7 mouse cellular contexts compared by ENCODE assay signal in genomic region chr1:136234595-136235092, GRCm38 (mm10). TPM values are rescaled to one million over a fixed set of nuclear protein-coding genes. Genes with fewer than 3 reads are reported as not detected.
A peak's percentile ranks its signal among the peaks of the same experiment; 100 is the strongest.
DNase-seq lines count a peak whose midpoint lies in the region; ATAC-seq and TF ChIP-seq lines count a peak whose summit lies in the region.

No protein-coding gene starts in this region.

- no peak for DNase-seq in neural tube, embryonic 11.5 days (ENCODE audit: low spot score)
- no peak for DNase-seq in neural tube, embryonic 10.5 days (ENCODE audit: extremely low spot score, low spot score)
- DNase-seq in liver, embryonic 14.5 days (ENCODE audit: low read depth in 3 of 3, low spot score in 3 of 3): no peak
- DNase-seq in stomach, postnatal 0 days (ENCODE audit: low spot score): no peak
- no peak for DNase-seq in adrenal gland, adult 2 months
- DNase-seq in spleen, postnatal 4 days (ENCODE audit: low spot score in 2 of 2): no peak

- peak overlapping the region; percentile 47 for H3K27ac ChIP-seq in neural tube, embryonic 11.5 days (ENCODE audit: low read depth, low read length)
- peak overlapping the region; percentile 54 for H3K27ac ChIP-seq in forebrain, embryonic 13.5 days
- no peak overlapping the region for H3K27ac ChIP-seq in liver, embryonic 14.5 days
- H3K27ac ChIP-seq in stomach, postnatal 0 days (replicated peaks): no peak overlapping the region

- TF ChIP-seq CTCF in liver, embryonic 14.5 days (IDR thresholded peaks at IDR 0.05; ENCODE audit: low read depth): no peak; the same call in none of the 2 replicates
- peak; percentile 68 for TF ChIP-seq CTCF in stomach, postnatal 0 days (IDR thresholded peaks at IDR 0.05; ENCODE audit: low read depth)

- no peak for TF ChIP-seq EP300 in liver, embryonic 14.5 days (IDR thresholded peaks at IDR 0.05; ENCODE audit: low read depth)
- no peak for TF ChIP-seq EP300 in stomach, postnatal 0 days (optimal IDR thresholded peaks at IDR 0.05)

- WGBS in neural tube, embryonic 11.5 days: under 1% methylated on average over 9 of the region's 9 CpGs
- 3% methylated on average over 9 of the region's 9 CpGs for WGBS in forebrain, embryonic 13.5 days
- WGBS in liver, embryonic 14.5 days (ENCODE audit: insufficient replicate concordance): under 1% methylated on average over 9 of the region's 9 CpGs
- 3% methylated on average over 9 of the region's 9 CpGs for WGBS in stomach, postnatal 0 days

- no peaks in the 10 kb centered on the region for H3K9me3 ChIP-seq in neural tube, embryonic 11.5 days (ENCODE audit: control insufficient read depth, low read length)
- no peaks in the 10 kb centered on the region for H3K9me3 ChIP-seq in forebrain, embryonic 13.5 days (replicated peaks)
- no peaks in the 10 kb centered on the region for H3K9me3 ChIP-seq in liver, embryonic 14.5 days (ENCODE audit: control insufficient read depth, low read length)
- no peaks in the 10 kb centered on the region for H3K9me3 ChIP-seq in stomach, postnatal 0 days (ENCODE audit: control insufficient read depth, low read length)

- H3K4me2 ChIP-seq in neural tube, embryonic 11.5 days (ENCODE audit: low read depth): peak overlapping the region; percentile 70
- peak overlapping the region; percentile 74 for H3K4me2 ChIP-seq in forebrain, embryonic 13.5 days
- peak overlapping the region; percentile 71 for H3K4me2 ChIP-seq in liver, embryonic 14.5 days (ENCODE audit: low read depth)
- H3K4me2 ChIP-seq in stomach, postnatal 0 days (replicated peaks; ENCODE audit: low read depth): peak overlapping the region; percentile 93

- H3K4me3 ChIP-seq in neural tube, embryonic 11.5 days (ENCODE audit: low read depth, low read length): peak overlapping the region; percentile 64
- H3K4me3 ChIP-seq in forebrain, embryonic 13.5 days: peak overlapping the region; percentile 58
- H3K4me3 ChIP-seq in liver, embryonic 14.5 days (ENCODE audit: insufficient read depth in 1 of 2, low read depth in 2 of 2, low read length in 2 of 2): peak overlapping the region; percentile 32 to 52
- H3K4me3 ChIP-seq in stomach, postnatal 0 days (ENCODE audit: low read depth, low read length): peak overlapping the region; percentile 55

- peaks cover 33% of the 10 kb centered on the region for H3K4me1 ChIP-seq in neural tube, embryonic 11.5 days (ENCODE audit: control insufficient read depth, insufficient read depth, low read length)
- peaks cover 45% of the 10 kb centered on the region for H3K4me1 ChIP-seq in forebrain, embryonic 13.5 days
- 0 out of 4 replicates have a peak, but pooled peaks cover 0 to 3% of the 10 kb centered on the region in 2 experiments for H3K4me1 ChIP-seq in liver, embryonic 14.5 days (replicated peaks; ENCODE audit: control insufficient read depth in 2 of 2, insufficient read depth in 2 of 2, low read length in 1 of 2)
- H3K4me1 ChIP-seq in stomach, postnatal 0 days (replicated peaks; ENCODE audit: control insufficient read depth, insufficient read depth): no peaks in the 10 kb centered on the region; the same call in 1 of the 2 replicates

- H3K27me3 ChIP-seq in neural tube, embryonic 11.5 days (ENCODE audit: control insufficient read depth, insufficient read depth, low read length): no peaks in the 10 kb centered on the region
- H3K27me3 ChIP-seq in forebrain, embryonic 13.5 days: no peaks in the 10 kb centered on the region
- H3K27me3 ChIP-seq in liver, embryonic 14.5 days (ENCODE audit: control insufficient read depth, insufficient read depth, low read length): peaks cover 50% of the 10 kb centered on the region
- no peaks in the 10 kb centered on the region for H3K27me3 ChIP-seq in stomach, postnatal 0 days (ENCODE audit: control insufficient read depth, insufficient read depth, low read length)

- no peaks in the 10 kb centered on the region for H3K36me3 ChIP-seq in neural tube, embryonic 11.5 days (ENCODE audit: control insufficient read depth, insufficient read depth, low read length)
- H3K36me3 ChIP-seq in forebrain, embryonic 13.5 days (ENCODE audit: poor library complexity, severe bottlenecking): no peaks in the 10 kb centered on the region
- no peaks in the 10 kb centered on the region for H3K36me3 ChIP-seq in liver, embryonic 14.5 days (replicated peaks; ENCODE audit: control insufficient read depth, insufficient read depth, low read depth)
- no peaks in the 10 kb centered on the region for H3K36me3 ChIP-seq in stomach, postnatal 0 days (ENCODE audit: control insufficient read depth, insufficient read depth, low read length)

- 0 out of 2 replicates have a peak, but pooled peaks have one; percentile 5 for ATAC-seq in neural tube, embryonic 11.5 days (ENCODE audit: insufficient read depth, low FRiP score, low TSS enrichment)
- no peak for ATAC-seq in forebrain, embryonic 13.5 days
- ATAC-seq in liver, embryonic 14.5 days (ENCODE audit: insufficient read depth): no peak
- ATAC-seq in stomach, postnatal 0 days (ENCODE audit: low FRiP score, low TSS enrichment): no peak

- H3K9ac ChIP-seq in neural tube, embryonic 11.5 days (ENCODE audit: low read length): peak overlapping the region; percentile 76
- H3K9ac ChIP-seq in forebrain, embryonic 13.5 days: peak overlapping the region; percentile 76
- H3K9ac ChIP-seq in liver, embryonic 14.5 days (replicated peaks): no peak overlapping the region
- peak overlapping the region; percentile 64; the same call in 1 of the 2 replicates for H3K9ac ChIP-seq in stomach, postnatal 0 days (ENCODE audit: low read length)

RNA-seq across cellular contexts. Expression of gene Inava, which starts 0.6 kb away (rescaled TPM):
- 16.5 and 17.2 TPM in 2 replicates for polyA plus RNA-seq in neural tube, embryonic 11.5 days (2014; fragmentation: Nextera tagmentation; extraction: Ambion mirVana)
- polyA plus RNA-seq in forebrain, embryonic 13.5 days (2015; fragmentation: Nextera tagmentation; extraction: Ambion mirVana): 8.3 and 10.0 TPM in 2 replicates
- 0.16 and 0.28 TPM in 2 replicates for polyA plus RNA-seq in liver, embryonic 14.5 days (2012; rRNA removed)
- polyA plus RNA-seq in liver, embryonic 14.5 days (2014; fragmentation: Nextera tagmentation; extraction: Ambion mirVana): 0.13 and 0.36 TPM in 2 replicates
- polyA plus RNA-seq in stomach, postnatal 0 days (2015; fragmentation: Nextera tagmentation; extraction: Ambion mirVana): 32.0 and 35.7 TPM in 2 replicates
- total RNA-seq in adrenal gland, adult 2 months (2021): under 1 TPM in 1 of 2 experiments, not detected in 1; 0.24 TPM
- 0.19 and 0.33 TPM in 2 replicates for polyA plus RNA-seq in adrenal gland, adult 2 months (2012; rRNA removed)

RNA-seq across cellular contexts. Expression of gene Mroh3, which starts 22.0 kb away (rescaled TPM):
- polyA plus RNA-seq in neural tube, embryonic 11.5 days (2014; fragmentation: Nextera tagmentation; extraction: Ambion mirVana): not detected in 2 replicates
- 0.20 TPM in 1 of 2 replicates, not detected in the other for polyA plus RNA-seq in forebrain, embryonic 13.5 days (2015; fragmentation: Nextera tagmentation; extraction: Ambion mirVana)
- polyA plus RNA-seq in liver, embryonic 14.5 days (2012; rRNA removed): 0.05 TPM in 1 of 2 replicates, not detected in the other
- 0.15 and 0.23 TPM in 2 replicates for polyA plus RNA-seq in liver, embryonic 14.5 days (2014; fragmentation: Nextera tagmentation; extraction: Ambion mirVana)
- 0.34 and 0.78 TPM in 2 replicates for polyA plus RNA-seq in stomach, postnatal 0 days (2015; fragmentation: Nextera tagmentation; extraction: Ambion mirVana)
- total RNA-seq in adrenal gland, adult 2 months (2021): not detected
- polyA plus RNA-seq in adrenal gland, adult 2 months (2012; rRNA removed): not detected in 2 replicates

RNA-seq across cellular contexts. Expression of gene Gpr25, which starts 26.0 kb away (rescaled TPM):
- polyA plus RNA-seq in neural tube, embryonic 11.5 days (2014; fragmentation: Nextera tagmentation; extraction: Ambion mirVana): not detected in 2 replicates
- polyA plus RNA-seq in forebrain, embryonic 13.5 days (2015; fragmentation: Nextera tagmentation; extraction: Ambion mirVana): not detected in 2 replicates
- polyA plus RNA-seq in liver, embryonic 14.5 days (2012; rRNA removed): 0.06 TPM in 1 of 2 replicates, not detected in the other
- polyA plus RNA-seq in liver, embryonic 14.5 days (2014; fragmentation: Nextera tagmentation; extraction: Ambion mirVana): not detected in 2 replicates
- polyA plus RNA-seq in stomach, postnatal 0 days (2015; fragmentation: Nextera tagmentation; extraction: Ambion mirVana): 0.12 TPM in 1 of 2 replicates, not detected in the other
- total RNA-seq in adrenal gland, adult 2 months (2021): not detected
- 0.36 TPM in 1 of 2 replicates, not detected in the other for polyA plus RNA-seq in adrenal gland, adult 2 months (2012; rRNA removed)

Comparison
In these comparisons a context has a peak if more than half of its experiments do, and no peak if none do; other contexts are left out.
1. H3K27ac ChIP-seq: peak in neural tube, embryonic 11.5 days (single experiment) and forebrain, embryonic 13.5 days (single experiment); none in liver, embryonic 14.5 days (single experiment) and stomach, postnatal 0 days (single experiment).
2. Peak in every context shown above with its lines, with median percentiles within 50 percentile points of each other: H3K4me2 ChIP-seq and H3K4me3 ChIP-seq.